Mouse (Mus musculus) lung, embryonic 14.5 days (tissue): ENCODE results near the gene Raf1. TPM values are rescaled to one million over a fixed set of nuclear protein-coding genes. Genes with fewer than 3 reads are reported as not detected.
"Not testable (repeated sequence)": the region's sequence is repeated elsewhere in the genome, so short reads cannot be mapped to it uniquely, and the experiment has no call there.

Source experiments
- ATAC-seq: fragments of 200-750 bp; cut with Nextera tagmentation; 2 replicates; pipeline ENCODE4 v1.8.0; 2017; ENCODE audit warnings: mild to moderate bottlenecking, moderate TSS enrichment, moderate library complexity; ENCODE audit not compliant: insufficient read depth
- DNase-seq: peaks from one replicate; pipeline ENCODE4 v3.0.0-alpha.2; 2015
- H3K27ac ChIP-seq: fragments of 300-500 bp; sonication (generic); 2 replicates; pipeline ENCODE4 v1.5.1; 2014; ENCODE audit warnings: low read depth, mild to moderate bottlenecking, moderate library complexity
- H3K27me3 ChIP-seq: fragments of 300-500 bp; sonication (generic); 2 replicates; pipeline ENCODE4 v1.6.1; 2014; ENCODE audit warnings: low read length, control low read depth; ENCODE audit not compliant: insufficient read depth
- H3K36me3 ChIP-seq: fragments of 300-500 bp; sonication (generic); 2 replicates; pipeline ENCODE4 v1.6.1; 2014; ENCODE audit warnings: control low read depth; ENCODE audit not compliant: insufficient read depth
- H3K4me1 ChIP-seq: fragments of 300-500 bp; sonication (generic); 2 replicates; pipeline ENCODE4 v1.6.1; 2014; ENCODE audit warnings: antibody characterized with exemption, control low read depth; ENCODE audit not compliant: insufficient read depth
- H3K4me2 ChIP-seq: fragments of 300-500 bp; sonication (generic); 2 replicates; pipeline ENCODE4 v1.6.1; 2014; ENCODE audit warnings: mild to moderate bottlenecking
- H3K4me3 ChIP-seq: fragments of 300-500 bp; sonication (generic); 2 replicates; pipeline ENCODE4 v1.5.1; 2014; ENCODE audit warnings: low read depth, low read length
- H3K9ac ChIP-seq: fragments of 300-500 bp; sonication (generic); 2 replicates; pipeline ENCODE4 v1.6.1; 2014
- H3K9me3 ChIP-seq: fragments of 300-500 bp; sonication (generic); 2 replicates; pipeline ENCODE4 v1.6.1; 2016; ENCODE audit warnings: low read depth, low read length, control low read depth
- CTCF ChIP-seq: IDR thresholded peaks from 2 replicates; pipeline ENCODE4 v1.5.1; 2016; ENCODE audit warnings: antibody characterized with exemption, low read depth
- WGBS: fragments of 180-500 bp; shearing (Covaris S2); extraction: QIAGEN DNeasy Blood & Tissue Kit; methylation state at CpG from one replicate; pipeline ENCODE4 v1.1.7; 2014; 5-methylcytosine and 5-hydroxymethylcytosine counted together
- polyA plus RNA-seq: library from polyadenylated mRNA; unstranded; fragments of >200 nt; fragmentation: Nextera tagmentation; extraction: Ambion mirVana; gene quantifications from 2 replicates; pipeline ENCODE4 v1.2.1, GENCODE M21; 2014

The Raf1 gene
- polyA plus RNA-seq, 1 experiment from 2014 or later, result 122 TPM

DNA sequence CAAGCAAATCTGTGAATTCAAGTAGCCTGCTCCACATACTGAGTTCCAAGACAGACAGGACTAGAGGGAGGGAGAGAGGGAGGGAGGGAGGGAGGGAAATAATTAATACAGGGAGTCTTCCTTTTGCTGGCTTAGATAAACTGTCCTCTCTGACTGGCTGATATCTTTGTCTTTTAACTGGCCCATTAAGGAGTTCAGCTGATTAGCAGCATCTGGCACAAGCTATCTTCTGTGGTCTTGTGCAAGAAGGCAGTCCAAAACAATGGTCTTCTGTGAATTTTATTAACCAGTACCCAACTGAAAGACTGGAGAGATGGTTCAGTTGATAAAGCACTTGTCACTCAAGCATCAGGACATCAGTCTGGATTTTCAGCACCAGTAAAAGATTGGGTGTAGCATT is 17.6 kb downstream of the Raf1 start:
- DNase-seq, result no peak
- no peak for TF ChIP-seq CTCF
- Histone ChIP-seq H3K27ac (no peak overlapping the region), H3K4me3 (no peak overlapping the region), H3K4me1 (no peaks in the 10 kb centered on the region), H3K36me3 (no peaks in the 10 kb centered on the region), H3K9me3 (no peaks in the 10 kb centered on the region), H3K4me2 (no peak overlapping the region), H3K9ac (no peak overlapping the region), H3K27me3 (no peaks in the 10 kb centered on the region)
- ATAC-seq, result no peak

DNA sequence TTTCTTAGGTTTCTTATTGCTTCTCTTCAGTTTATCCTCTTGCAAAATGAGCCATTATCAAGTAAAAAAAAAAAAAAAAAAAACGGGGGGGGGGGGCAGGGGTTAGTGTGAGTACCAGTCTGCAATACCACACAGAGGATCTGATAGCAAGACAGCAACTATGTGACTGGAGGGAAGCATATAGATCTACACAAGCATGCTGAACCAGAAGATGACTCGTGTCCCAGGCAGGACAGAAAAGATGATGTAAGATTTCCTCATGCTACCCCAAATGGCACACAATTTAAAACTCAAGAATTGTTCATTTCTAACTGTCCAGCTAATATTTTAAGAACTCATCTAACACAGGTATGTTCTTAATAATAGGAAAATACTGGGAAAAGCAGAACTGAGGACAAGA is 22.5 kb downstream of the Raf1 start:
- ATAC-seq, result no peak
- Histone ChIP-seq H3K4me2 (no peak overlapping the region), H3K9me3 (no peaks in the 10 kb centered on the region), H3K4me1 (peaks cover 13% of the 10 kb centered on the region), H3K27ac (no peak overlapping the region), H3K36me3 (no peaks in the 10 kb centered on the region), H3K9ac (no peak overlapping the region), H3K27me3 (no peaks in the 10 kb centered on the region), H3K4me3 (no peak overlapping the region)
- DNase-seq, result no peak
- TF ChIP-seq CTCF, result no peak
- WGBS, result 35% methylated on average over 2 of the region's 2 CpGs

DNA sequence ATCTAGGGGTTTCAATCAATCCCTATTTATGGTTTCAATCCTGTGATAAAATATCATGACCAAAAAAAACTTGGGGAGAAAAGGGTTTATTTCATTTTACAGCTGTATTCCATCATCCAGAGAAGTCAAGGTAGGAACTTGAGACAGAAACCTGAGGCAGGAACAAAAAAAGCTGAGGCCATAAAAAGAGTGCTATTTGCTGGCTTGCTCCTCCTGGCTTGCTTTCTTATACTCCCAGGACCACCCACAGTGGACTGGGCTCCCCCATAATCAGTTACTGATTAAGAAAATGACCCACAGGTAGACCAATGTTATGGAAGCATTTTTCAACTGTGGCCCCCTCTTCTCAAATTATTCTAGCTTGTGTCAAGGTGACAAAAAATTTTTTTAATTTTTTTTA is 24.7 kb downstream of the Raf1 start:
- no peak for TF ChIP-seq CTCF
- Histone ChIP-seq H3K27ac (no peak overlapping the region), H3K4me3 (no peak overlapping the region), H3K4me2 (no peak overlapping the region), H3K9ac (no peak overlapping the region), H3K9me3 (no peaks in the 10 kb centered on the region), H3K36me3 (no peaks in the 10 kb centered on the region), H3K4me1 (peaks cover 13% of the 10 kb centered on the region), H3K27me3 (no peaks in the 10 kb centered on the region)
- ATAC-seq (no peak), DNase-seq (no peak)

DNA sequence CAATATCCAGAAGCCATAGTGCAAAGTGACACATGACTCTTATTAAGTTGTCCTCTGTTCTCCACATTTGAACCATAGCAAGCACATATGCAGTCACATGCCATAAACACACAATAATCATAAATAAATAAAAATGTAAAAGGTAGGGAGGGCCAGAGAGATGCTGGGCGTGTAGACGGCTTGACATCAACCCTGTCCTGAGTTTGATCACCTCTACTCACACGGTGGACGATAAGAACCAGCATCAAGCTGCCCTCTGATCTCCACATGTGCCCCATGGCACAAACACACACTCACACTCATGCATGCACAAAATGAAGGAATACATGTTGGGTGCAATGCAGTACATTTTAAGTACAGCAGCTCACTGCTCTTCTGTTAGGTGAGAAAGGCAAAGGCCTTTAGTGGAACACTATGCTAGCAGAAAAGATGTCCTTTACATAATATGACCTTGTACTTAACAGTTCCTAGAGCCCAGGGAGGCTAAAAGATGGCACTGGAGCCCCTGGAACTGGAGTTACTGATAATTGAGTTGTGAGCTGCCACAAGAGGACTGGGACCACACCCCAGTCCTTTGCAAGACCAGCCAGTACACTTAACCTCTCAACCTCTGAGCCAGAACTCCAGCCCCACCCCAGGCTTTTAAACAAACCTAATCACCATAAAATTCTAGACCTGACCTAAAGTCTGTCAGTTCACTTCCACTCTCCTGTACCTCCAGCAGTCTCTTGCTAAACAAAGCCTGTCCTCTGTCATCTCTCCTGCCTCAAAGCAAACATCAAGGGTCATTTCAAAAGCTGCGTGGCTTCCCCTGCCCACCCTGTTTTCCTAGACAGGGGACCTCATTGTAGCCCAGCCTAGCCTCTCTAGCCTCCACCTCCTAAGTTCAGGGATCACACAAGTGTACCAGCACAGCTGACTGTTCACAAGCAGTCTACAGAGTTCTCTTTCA is 25.7 kb downstream of the Raf1 start:
- H3K4me1 ChIP-seq, result peaks cover 13% of the 10 kb centered on the region
- no peaks in the 10 kb centered on the region for H3K36me3 ChIP-seq
- WGBS, result 41% methylated on average over 5 of the region's 5 CpGs
- no peaks in the 10 kb centered on the region for H3K9me3 ChIP-seq
- no peak for TF ChIP-seq CTCF
- DNase-seq (no peak), ATAC-seq (no peak)
- no peak overlapping the region for H3K4me2 ChIP-seq
- no peak overlapping the region; the same call in 1 of the 2 replicates for H3K27ac ChIP-seq
- no peak overlapping the region for H3K9ac ChIP-seq
- no peak overlapping the region for H3K4me3 ChIP-seq
- no peaks in the 10 kb centered on the region for H3K27me3 ChIP-seq

DNA sequence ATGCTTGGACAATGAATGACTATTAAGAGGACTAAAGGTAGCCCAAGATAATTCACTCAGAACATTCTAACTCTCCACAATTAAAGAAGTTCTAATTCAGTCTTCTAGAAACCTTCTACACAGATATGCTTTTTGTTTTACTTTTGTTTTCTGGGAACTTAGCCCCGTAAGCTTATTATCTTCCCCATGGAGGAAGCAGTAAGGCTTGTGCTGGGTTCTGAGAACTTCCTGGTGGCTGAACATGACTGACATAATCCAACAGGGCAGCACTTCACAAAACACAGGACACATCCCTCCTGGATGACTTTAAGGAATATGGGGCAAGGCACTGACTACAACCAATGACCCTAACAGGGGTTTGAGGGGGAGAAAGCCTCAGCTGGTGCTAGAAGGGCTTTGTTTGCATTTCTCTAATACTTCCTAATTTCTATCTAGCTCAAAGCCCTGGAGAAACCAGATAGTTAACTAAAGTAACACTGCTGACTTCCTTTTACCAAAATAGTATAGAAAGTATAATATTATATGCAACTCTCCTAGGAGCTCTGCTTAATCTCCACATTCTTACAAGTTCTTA is 26.6 kb downstream of the Raf1 start:
- Histone ChIP-seq H3K4me3 (no peak overlapping the region), H3K9me3 (no peaks in the 10 kb centered on the region), H3K4me1 (peaks cover 13% of the 10 kb centered on the region), H3K9ac (no peak overlapping the region), H3K36me3 (no peaks in the 10 kb centered on the region), H3K4me2 (no peak overlapping the region), H3K27me3 (no peaks in the 10 kb centered on the region), H3K27ac (no peak overlapping the region)
- 79% methylated on average over 1 of the region's 1 CpGs for WGBS
- ATAC-seq, result no peak
- no peak for DNase-seq
- TF ChIP-seq CTCF, result no peak

DNA sequence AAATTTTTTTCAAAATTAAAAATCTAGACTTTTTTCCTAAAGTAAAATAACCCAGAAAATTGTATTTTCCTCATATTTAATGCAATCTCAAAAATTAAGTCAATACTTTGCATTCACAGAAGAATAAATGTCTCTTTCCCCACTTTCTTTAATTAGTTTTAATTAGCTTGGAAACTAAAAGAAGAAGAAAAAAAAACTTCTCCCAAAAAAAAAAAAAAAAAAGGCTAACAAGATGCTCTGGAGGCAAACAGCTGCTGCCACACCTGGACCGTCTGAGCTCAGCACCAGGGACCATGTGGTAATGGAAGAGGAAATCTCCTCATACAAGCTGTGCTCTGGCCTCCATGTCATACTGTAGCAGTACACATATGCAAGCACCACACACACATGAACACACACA is 33.1 kb downstream of the Raf1 start:
- H3K27ac ChIP-seq, result no peak overlapping the region
- H3K9ac ChIP-seq, result no peak overlapping the region
- no peaks in the 10 kb centered on the region for H3K4me1 ChIP-seq
- H3K27me3 ChIP-seq, result no peaks in the 10 kb centered on the region
- H3K4me2 ChIP-seq, result no peak overlapping the region
- no peak for TF ChIP-seq CTCF
- peaks cover 44% of the 10 kb centered on the region for H3K36me3 ChIP-seq
- H3K9me3 ChIP-seq, result no peaks in the 10 kb centered on the region
- no peak overlapping the region for H3K4me3 ChIP-seq
- no peak for DNase-seq
- no peak for ATAC-seq
- WGBS, result 57% methylated on average over 1 of the region's 1 CpGs

DNA sequence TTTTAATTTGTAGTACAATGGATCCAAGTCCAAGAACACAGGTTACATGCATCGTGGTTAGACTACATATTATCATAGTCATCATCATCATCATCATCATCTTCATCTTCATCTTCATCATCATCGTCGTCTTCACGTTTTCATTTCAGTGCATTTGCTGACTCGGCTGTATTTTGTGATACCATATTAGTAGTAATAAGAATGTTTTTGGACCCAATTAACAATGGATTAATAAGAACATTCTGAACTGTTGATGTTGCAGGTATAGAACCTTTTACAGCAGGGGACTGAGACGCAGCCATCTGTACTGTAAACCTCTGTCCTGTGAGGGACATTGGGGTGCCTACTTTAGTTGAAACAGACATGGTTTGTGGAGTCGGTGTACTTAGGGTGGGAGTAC is 38.2 kb downstream of the Raf1 start:
- H3K9ac ChIP-seq, H3K4me3 ChIP-seq, DNase-seq, H3K4me1 ChIP-seq, ATAC-seq, H3K27me3 ChIP-seq, H3K27ac ChIP-seq, H3K9me3 ChIP-seq, H3K4me2 ChIP-seq: not testable (repeated sequence)
- H3K36me3 ChIP-seq, result peaks cover 77% of the 10 kb centered on the region
- 93% methylated on average over 7 of the region's 7 CpGs for WGBS
